Mouse (Mus musculus) heart, adult 2 months (tissue): ENCODE results near the gene Arrdc5. TPM values are rescaled to one million over a fixed set of nuclear protein-coding genes. Genes with fewer than 3 reads are reported as not detected.
A peak's percentile ranks its signal among the peaks of the same experiment; 100 is the strongest.

Source experiments
- DNase-seq, 2 experiments: peaks; one replicate each; pipeline ENCODE4 v3.0.0; 2021
- H3K27ac ChIP-seq: fragments of 200-600 bp; 2 replicates; pipeline ENCODE4 v1.8.1; 2022
- H3K27me3 ChIP-seq: fragments of 200-500 bp; 2 replicates; pipeline ENCODE4 v1.6.1; 2012; ENCODE audit warnings: mild to moderate bottlenecking, low read length, inconsistent platforms, mixed read lengths; ENCODE audit not compliant: control insufficient read depth, insufficient read depth
- H3K36me3 ChIP-seq: fragments of 200-500 bp; 2 replicates; pipeline ENCODE4 v1.6.1; 2012; ENCODE audit warnings: low read length, inconsistent platforms; ENCODE audit not compliant: control insufficient read depth, insufficient read depth
- H3K4me1 ChIP-seq: fragments of 200-500 bp; 2 replicates; pipeline ENCODE4 v1.6.1; 2011; ENCODE audit warnings: low read length; ENCODE audit not compliant: control insufficient read depth, insufficient read depth
- H3K4me3 ChIP-seq: fragments of 200-600 bp; 2 replicates; pipeline ENCODE4 v1.8.1; 2022
- H3K79me2 ChIP-seq: fragments of 200-500 bp; replicated peaks from 2 replicates; pipeline ENCODE4 v1.6.1; 2012; ENCODE audit warnings: mild to moderate bottlenecking, inconsistent platforms, low read length, moderate library complexity, mixed read lengths; ENCODE audit not compliant: control insufficient read depth, insufficient read depth
- H3K9ac ChIP-seq: fragments of 200-500 bp; 2 replicates; pipeline ENCODE4 v1.6.1; 2012; ENCODE audit warnings: low read depth, mild to moderate bottlenecking, control low read depth, inconsistent platforms, low read length, mixed read lengths
- CTCF ChIP-seq: fragments of 200-600 bp; IDR thresholded peaks from 2 replicates; pipeline ENCODE4 v1.8.1; 2022; ENCODE audit warnings: antibody characterized with exemption, mild to moderate bottlenecking, moderate library complexity
- EP300 ChIP-seq: fragments of 200-500 bp; IDR thresholded peaks from 2 replicates; pipeline ENCODE4 v1.6.1; 2011; ENCODE audit warnings: low read depth, low read length, control low read depth; ENCODE audit not compliant: insufficient read depth
- POLR2A ChIP-seq: fragments of 200-500 bp; IDR thresholded peaks from 2 replicates; pipeline ENCODE4 v1.6.1; 2011; ENCODE audit warnings: mild to moderate bottlenecking, low read depth, low read length, control low read depth; ENCODE audit not compliant: insufficient read depth
- WGBS: fragments of 180-500 bp; shearing (Covaris S2); methylation state at CpG from one replicate; pipeline ENCODE4 v1.1.7; 2018; 5-methylcytosine and 5-hydroxymethylcytosine counted together
- intact Hi-C: fragments of 180-260 bp; cut with DNase I; formaldehyde crosslinking; loops from one replicate; pipeline ENCODE4 v1.15.1; 2025
- polyA plus RNA-seq: library from polyadenylated mRNA; depleted of rRNA; stranded (reverse); fragments of >200 nt; gene quantifications from 2 replicates; pipeline ENCODE4 v1.2.3, GENCODE M21; 2012; rRNA removed
- total RNA-seq, 2 experiments: library from RNA; stranded (reverse); gene quantifications; 2 replicates each; pipeline ENCODE4 v1.2.3; 2021

Arrdc5 gene
- total and polyA plus RNA-seq, 3 experiments = not detected

GRCm38 (mm10) chr17:56255863-56256238 is 44.2 kb downstream of the Arrdc5 start:
- peaks cover 10% of the 10 kb centered on the region for H3K4me1 ChIP-seq
- intact Hi-C loops = loop anchor here (1.0 to 10.0 kb wide), 4 partner anchors 37 to 301 kb away; partner anchors contain the start of genes Dpp9, Ebi3 and Yju2
- H3K27me3 ChIP-seq = no peaks in the 10 kb centered on the region
- TF ChIP-seq EP300 = peak; percentile 85; the same call in 1 of the 2 replicates
- no peak; the same call in 1 of the 2 replicates for TF ChIP-seq POLR2A
- TF ChIP-seq CTCF = peak; percentile 87
- H3K27ac ChIP-seq = peak overlapping the region; percentile 98
- peaks cover 4% of the 10 kb centered on the region for H3K79me2 ChIP-seq
- peak; percentile 97 to 98 for DNase-seq
- under 1% methylated on average over 32 of the region's 32 CpGs for WGBS
- H3K9ac ChIP-seq = peak overlapping the region; percentile 42
- H3K36me3 ChIP-seq = peaks cover 8% of the 10 kb centered on the region
- H3K4me3 ChIP-seq = peak overlapping the region; percentile 71

DNA sequence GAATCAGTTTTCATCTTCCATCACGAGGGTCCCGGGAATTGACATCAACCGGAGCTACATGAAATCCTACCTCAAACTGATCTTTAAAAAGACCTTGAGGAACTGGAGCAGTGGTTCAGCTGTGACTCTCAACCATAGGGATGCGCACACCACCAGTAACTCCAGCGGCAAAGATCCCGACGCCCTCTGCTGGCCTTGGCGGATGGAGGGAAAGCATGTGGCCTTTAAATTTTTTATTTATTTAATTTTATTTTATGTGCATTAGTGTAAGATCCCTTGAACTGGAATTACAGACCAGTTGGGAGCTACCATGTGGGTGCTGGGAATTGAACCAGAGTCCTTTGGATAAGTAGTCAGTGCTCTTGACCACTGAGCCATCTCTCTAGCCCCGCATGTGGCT is 44.7 kb downstream of the Arrdc5 start:
- H3K27ac ChIP-seq = peak overlapping the region; percentile 49
- WGBS = 19% methylated on average over 9 of the region's 9 CpGs
- intact Hi-C loops = loop anchor here (1.0 to 10.0 kb wide), 4 partner anchors 37 to 301 kb away; partner anchors contain the start of genes Dpp9, Ebi3 and Yju2
- H3K27me3 ChIP-seq = no peaks in the 10 kb centered on the region
- TF ChIP-seq CTCF (no peak), EP300 (no peak), POLR2A (no peak)
- H3K9ac ChIP-seq = no peak overlapping the region
- H3K36me3 ChIP-seq = peaks cover 8% of the 10 kb centered on the region
- H3K4me1 ChIP-seq = peaks cover 10% of the 10 kb centered on the region
- H3K79me2 ChIP-seq = peaks cover 4% of the 10 kb centered on the region
- peak in 1 of 2 experiments; percentile 53 for DNase-seq
- H3K4me3 ChIP-seq = 0 out of 2 replicates have a peak overlapping the region, but pooled peaks have one; percentile 11

DNA sequence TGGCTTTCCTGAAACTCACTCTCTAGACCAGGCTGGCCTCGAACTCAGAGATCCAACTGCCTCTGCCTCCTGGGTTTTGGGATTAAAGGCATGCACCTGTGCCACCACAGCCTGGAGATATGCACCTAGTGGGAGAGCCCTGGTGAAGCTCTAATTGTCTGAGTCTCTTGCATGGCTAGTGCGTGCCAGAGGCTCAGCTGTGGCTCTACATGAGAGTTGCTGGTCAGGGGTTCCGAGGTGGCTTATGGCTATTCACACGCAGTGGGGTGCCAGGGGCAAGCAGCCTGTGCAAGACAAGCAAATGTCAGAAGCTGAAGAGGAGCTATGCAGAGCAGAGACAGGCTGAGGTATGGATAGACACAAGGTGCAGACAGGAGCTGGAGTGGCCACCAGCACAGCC is 45.4 kb downstream of the Arrdc5 start:
- Histone ChIP-seq H3K36me3 (peaks cover 4% of the 10 kb centered on the region), H3K4me1 (peaks cover 4% of the 10 kb centered on the region), H3K4me3 (no peak overlapping the region), H3K27ac (no peak overlapping the region), H3K27me3 (no peaks in the 10 kb centered on the region), H3K79me2 (peaks cover 2% of the 10 kb centered on the region), H3K9ac (no peak overlapping the region)
- intact Hi-C loops = loop anchor here (1.0 to 10.0 kb wide), 4 partner anchors 36 to 300 kb away; partner anchors contain the start of genes Dpp9, Ebi3 and Yju2
- TF ChIP-seq CTCF = no peak
- TF ChIP-seq EP300 = no peak
- no peak for TF ChIP-seq POLR2A
- DNase-seq = no peak
- 84% methylated on average over 4 of the region's 4 CpGs for WGBS

- DNase-seq = peak; percentile 62 to 77
- WGBS = 14% methylated on average over 6 of the region's 6 CpGs
- Histone ChIP-seq H3K4me1 (no peaks in the 10 kb centered on the region), H3K79me2 (no peaks in the 10 kb centered on the region), H3K4me3 (no peak overlapping the region), H3K27ac (no peak overlapping the region; the same call in 1 of the 2 replicates), H3K36me3 (no peaks in the 10 kb centered on the region), H3K9ac (no peak overlapping the region), H3K27me3 (no peaks in the 10 kb centered on the region)
- intact Hi-C loops = loop anchor here (1.0 to 10.0 kb wide), 2 partner anchors 119 to 296 kb away; partner anchors contain the start of genes Ebi3 and Yju2
- TF ChIP-seq POLR2A = no peak
- peak; percentile 78 for TF ChIP-seq CTCF
- TF ChIP-seq EP300 = 0 out of 2 replicates have a peak, but pooled peaks have one; percentile 32
Observed at GRCm38 (mm10) chr17:56251136-56251829, 48.8 kb downstream of the Arrdc5 start.

DNA sequence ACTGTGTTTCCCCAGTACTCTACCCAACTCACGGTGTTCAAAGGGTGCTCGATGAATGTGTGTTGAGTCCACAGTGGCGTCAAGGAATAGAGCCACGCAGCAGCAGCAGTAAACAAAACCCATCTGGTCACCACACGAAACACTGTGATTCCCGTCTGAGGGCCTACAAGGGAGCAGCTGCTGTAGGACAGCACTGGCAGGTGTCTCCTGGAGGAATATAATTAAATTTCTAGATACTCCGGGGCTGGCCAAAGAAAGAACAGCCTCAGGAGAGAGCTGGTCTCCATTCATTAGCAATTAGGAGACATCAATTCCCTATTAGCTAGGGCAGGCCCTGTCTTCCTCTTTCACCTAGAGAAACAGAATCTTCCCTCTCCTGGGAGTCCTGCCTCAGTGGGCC is 54.5 kb downstream of the Arrdc5 start:
- H3K27me3 ChIP-seq = no peaks in the 10 kb centered on the region
- TF ChIP-seq CTCF (no peak), POLR2A (no peak), EP300 (no peak)
- no peaks in the 10 kb centered on the region for H3K36me3 ChIP-seq
- no peak overlapping the region for H3K27ac ChIP-seq
- no peak overlapping the region for H3K9ac ChIP-seq
- no peak for DNase-seq
- no peaks in the 10 kb centered on the region for H3K4me1 ChIP-seq
- intact Hi-C loops = no loop called here
- 66% methylated on average over 7 of the region's 7 CpGs for WGBS
- H3K4me3 ChIP-seq = no peak overlapping the region
- H3K79me2 ChIP-seq = no peaks in the 10 kb centered on the region

Other genes with a start within 250 kb of the Arrdc5 start
- 10 to 100 TPM; 47.6 to 53.5 TPM for gene Ubxn6, start 225.3 kb downstream of the Arrdc5 start, total RNA-seq
- gene Ubxn6, start 225.3 kb downstream of the Arrdc5 start, polyA plus RNA-seq = 64.4 and 79.3 TPM in 2 replicates
- 10 to 100 TPM; 32.5 to 35.0 TPM for gene Hdgfl2, start 220.7 kb downstream of the Arrdc5 start, total RNA-seq
- gene Hdgfl2, start 220.7 kb downstream of the Arrdc5 start, polyA plus RNA-seq = 30.2 and 31.5 TPM in 2 replicates
- 100 to 1,000 TPM; 151 to 170 TPM for gene Plin4, start 190.5 kb downstream of the Arrdc5 start, total RNA-seq
- 114 and 167 TPM in 2 replicates for gene Plin4, start 190.5 kb downstream of the Arrdc5 start, polyA plus RNA-seq
- 100 to 1,000 TPM; 159 to 160 TPM for gene Plin5, start 182.7 kb downstream of the Arrdc5 start, total RNA-seq
- gene Plin5, start 182.7 kb downstream of the Arrdc5 start, polyA plus RNA-seq = 112 and 170 TPM in 2 replicates
- gene Lrg1, start 178.3 kb downstream of the Arrdc5 start, total RNA-seq = 10 to 100 TPM; 57.0 to 74.6 TPM
- 38.2 and 77.7 TPM in 2 replicates for gene Lrg1, start 178.3 kb downstream of the Arrdc5 start, polyA plus RNA-seq
- gene Sema6b, start 159.9 kb downstream of the Arrdc5 start, total RNA-seq = 10 to 100 TPM in 1 of 2 experiments, 1 to 10 TPM in 1; 8.9 to 12.6 TPM
- 5.3 and 8.6 TPM in 2 replicates for gene Sema6b, start 159.9 kb downstream of the Arrdc5 start, polyA plus RNA-seq
- 1 to 10 TPM; 1.1 to 1.7 TPM for gene Tnfaip8l1, start 137.8 kb downstream of the Arrdc5 start, total RNA-seq
- 3.6 and 4.5 TPM in 2 replicates for gene Tnfaip8l1, start 137.8 kb downstream of the Arrdc5 start, polyA plus RNA-seq
- 10 to 100 TPM; 25.4 to 28.3 TPM for gene Mydgf, start 116.4 kb downstream of the Arrdc5 start, total RNA-seq
- 26.0 and 29.1 TPM in 2 replicates for gene Mydgf, start 116.4 kb downstream of the Arrdc5 start, polyA plus RNA-seq
- gene Dpp9, start 81.4 kb downstream of the Arrdc5 start, total RNA-seq = 10 to 100 TPM; 40.4 to 41.4 TPM
- 38.6 and 43.4 TPM in 2 replicates for gene Dpp9, start 81.4 kb downstream of the Arrdc5 start, polyA plus RNA-seq
- 100 to 1,000 TPM; 108 to 124 TPM for gene Fem1a, start 43.5 kb downstream of the Arrdc5 start, total RNA-seq
- 81.5 and 104 TPM in 2 replicates for gene Fem1a, start 43.5 kb downstream of the Arrdc5 start, polyA plus RNA-seq
- gene Ticam1, start 23.5 kb downstream of the Arrdc5 start, total RNA-seq = 1 to 10 TPM; 8.0 TPM
- gene Ticam1, start 23.5 kb downstream of the Arrdc5 start, polyA plus RNA-seq = 16.8 and 18.0 TPM in 2 replicates
- 100 to 1,000 TPM; 160 to 221 TPM for gene Plin3, start 7.4 kb downstream of the Arrdc5 start, total RNA-seq
- 65.6 and 66.2 TPM in 2 replicates for gene Plin3, start 7.4 kb downstream of the Arrdc5 start, polyA plus RNA-seq
- gene Uhrf1, start 3.0 kb upstream of the Arrdc5 start, total RNA-seq = 1 to 10 TPM; 2.0 to 2.4 TPM
- gene Uhrf1, start 3.0 kb upstream of the Arrdc5 start, polyA plus RNA-seq = 0.85 and 1.2 TPM in 2 replicates
- gene Kdm4b, start 25.8 kb upstream of the Arrdc5 start, total RNA-seq = 10 to 100 TPM; 26.2 to 36.1 TPM
- gene Kdm4b, start 25.8 kb upstream of the Arrdc5 start, polyA plus RNA-seq = 23.0 and 29.7 TPM in 2 replicates
- 10 to 100 TPM; 41.7 to 47.5 TPM for gene Ptprs, start 176.2 kb upstream of the Arrdc5 start, total RNA-seq
- 86.8 and 91.1 TPM in 2 replicates for gene Ptprs, start 176.2 kb upstream of the Arrdc5 start, polyA plus RNA-seq
- not detected for gene Znrf4, start 212.1 kb upstream of the Arrdc5 start, total RNA-seq
- gene Znrf4, start 212.1 kb upstream of the Arrdc5 start, polyA plus RNA-seq = 0.29 and 0.64 TPM in 2 replicates